Mouse (Mus musculus) limb, embryonic 13.5 days (tissue): Measurements from ENCODE around the gene 9530053A07Rik. TPM values are rescaled to one million over a fixed set of nuclear protein-coding genes. Genes with fewer than 3 reads are reported as not detected.
"Not testable (repeated sequence)": the region's sequence is repeated elsewhere in the genome, so short reads cannot be mapped to it uniquely, and the experiment has no call there.

Experiments used
- ATAC-seq: fragments of 200-750 bp; cut with Nextera tagmentation; 2 replicates; pipeline ENCODE4 v1.8.0; 2017; ENCODE audit warnings: low read depth, moderate number of reproducible peaks, moderate TSS enrichment; ENCODE audit not compliant: low FRiP score
- H3K27ac ChIP-seq: fragments of 300-500 bp; sonication (generic); 2 replicates; pipeline ENCODE4 v1.5.1; 2015; ENCODE audit warnings: inconsistent platforms, mild to moderate bottlenecking, moderate library complexity
- H3K27me3 ChIP-seq: fragments of 300-500 bp; sonication (generic); 2 replicates; pipeline ENCODE4 v1.6.1; 2015; ENCODE audit warnings: mild to moderate bottlenecking, inconsistent platforms
- H3K36me3 ChIP-seq: fragments of 300-500 bp; sonication (generic); 2 replicates; pipeline ENCODE4 v1.6.1; 2015; ENCODE audit warnings: inconsistent platforms, mild to moderate bottlenecking, moderate library complexity
- H3K4me1 ChIP-seq: fragments of 300-500 bp; sonication (generic); 2 replicates; pipeline ENCODE4 v1.6.1; 2015; ENCODE audit warnings: inconsistent platforms
- H3K4me2 ChIP-seq: fragments of 300-500 bp; sonication (generic); replicated peaks from 2 replicates; pipeline ENCODE4 v1.6.1; 2015; ENCODE audit warnings: inconsistent platforms, mild to moderate bottlenecking, moderate library complexity
- H3K4me3 ChIP-seq: fragments of 300-500 bp; sonication (generic); 2 replicates; pipeline ENCODE4 v1.5.1; 2015; ENCODE audit warnings: moderate library complexity, mild to moderate bottlenecking, inconsistent platforms
- H3K9ac ChIP-seq: fragments of 300-500 bp; sonication (generic); 2 replicates; pipeline ENCODE4 v1.6.1; 2015; ENCODE audit warnings: mild to moderate bottlenecking, inconsistent platforms
- H3K9me3 ChIP-seq: fragments of 300-500 bp; sonication (generic); 2 replicates; pipeline ENCODE4 v1.6.1; 2016; ENCODE audit warnings: inconsistent platforms
- WGBS: fragments of 180-500 bp; shearing (Covaris S2); methylation state at CpG from one replicate; pipeline ENCODE4 v1.1.7; 2015; 5-methylcytosine and 5-hydroxymethylcytosine counted together
- polyA plus RNA-seq: library from polyadenylated mRNA; unstranded; fragments of >200 nt; fragmentation: Nextera tagmentation; extraction: Ambion mirVana; gene quantifications from 2 replicates; pipeline ENCODE4 v1.2.1, GENCODE M21; 2015

9530053A07Rik gene
- polyA plus RNA-seq, 1 experiment from 2014 or later: 0.03 TPM

DNA sequence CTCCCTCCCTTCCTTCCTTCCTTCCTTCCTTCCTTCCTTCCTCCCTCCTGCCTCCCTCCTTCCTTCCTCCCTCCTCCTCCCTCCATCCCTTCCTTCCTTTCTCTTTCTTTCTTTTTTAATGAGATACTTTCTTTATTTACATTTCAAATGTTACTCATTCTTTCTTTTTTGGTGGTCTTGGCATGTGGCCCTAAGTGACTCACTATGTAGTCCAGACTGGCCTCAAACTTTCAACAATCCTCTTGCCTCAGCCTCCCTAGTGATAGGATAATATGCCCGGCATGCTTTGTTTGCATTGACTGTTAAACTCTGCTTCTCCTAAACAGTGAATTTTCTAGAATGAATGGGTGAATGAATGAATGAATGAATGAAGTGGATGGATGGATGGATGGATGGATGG lies 20.6 kb downstream of the 9530053A07Rik start:
- no peak overlapping the region for H3K9ac ChIP-seq
- H3K4me1 ChIP-seq: no peaks in the 10 kb centered on the region
- H3K9me3 ChIP-seq: 0 out of 2 replicates have a peak, but pooled peaks cover 2% of the 10 kb centered on the region
- 84% methylated on average over 1 of the region's 1 CpGs for WGBS
- H3K27me3 ChIP-seq: no peaks in the 10 kb centered on the region
- H3K36me3 ChIP-seq: no peaks in the 10 kb centered on the region
- H3K27ac ChIP-seq: no peak overlapping the region
- H3K4me2 ChIP-seq: no peak overlapping the region
- no peak for ATAC-seq
- no peak overlapping the region for H3K4me3 ChIP-seq

DNA sequence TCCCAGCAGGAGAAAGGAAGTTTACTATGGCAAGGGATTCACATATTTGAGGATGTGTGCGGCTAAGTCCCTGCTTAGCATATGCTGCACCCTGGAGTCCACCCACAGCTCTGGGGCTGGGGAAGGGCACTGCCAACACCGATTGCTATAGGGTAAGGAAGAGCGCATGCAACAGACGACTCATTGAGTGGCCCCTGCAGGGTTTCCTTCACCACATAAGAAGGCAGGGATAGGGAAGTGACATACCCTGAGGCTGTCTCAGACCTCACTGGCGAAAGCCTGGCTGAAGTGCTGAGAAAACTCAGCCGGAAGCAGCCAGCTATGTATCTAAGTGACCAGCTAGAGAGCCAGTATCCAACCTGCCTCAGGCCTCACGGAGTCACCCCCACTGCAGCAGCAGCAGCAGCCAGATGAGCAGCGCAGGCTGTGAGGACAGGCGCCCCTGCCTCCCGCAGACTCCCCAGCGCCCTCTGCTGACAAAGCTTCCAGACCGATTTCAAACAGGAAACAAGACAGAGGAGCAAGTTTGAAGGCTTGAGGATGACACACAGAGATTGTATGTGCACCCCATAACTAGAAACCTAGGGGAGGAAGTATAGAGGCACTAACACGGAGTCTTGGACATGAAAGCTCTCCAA lies 22.4 kb downstream of the 9530053A07Rik start:
- 20% methylated on average over 13 of the region's 13 CpGs for whole genome bisulfite sequencing
- Histone ChIP-seq H3K27ac (no peak overlapping the region), H3K9ac (peak overlapping the region; percentile 43; the same call in 1 of the 2 replicates), H3K36me3 (no peaks in the 10 kb centered on the region), H3K9me3 (no peaks in the 10 kb centered on the region), H3K4me1 (no peaks in the 10 kb centered on the region), H3K4me2 (no peak overlapping the region), H3K27me3 (no peaks in the 10 kb centered on the region), H3K4me3 (no peak overlapping the region)
- ATAC-seq: no peak

DNA sequence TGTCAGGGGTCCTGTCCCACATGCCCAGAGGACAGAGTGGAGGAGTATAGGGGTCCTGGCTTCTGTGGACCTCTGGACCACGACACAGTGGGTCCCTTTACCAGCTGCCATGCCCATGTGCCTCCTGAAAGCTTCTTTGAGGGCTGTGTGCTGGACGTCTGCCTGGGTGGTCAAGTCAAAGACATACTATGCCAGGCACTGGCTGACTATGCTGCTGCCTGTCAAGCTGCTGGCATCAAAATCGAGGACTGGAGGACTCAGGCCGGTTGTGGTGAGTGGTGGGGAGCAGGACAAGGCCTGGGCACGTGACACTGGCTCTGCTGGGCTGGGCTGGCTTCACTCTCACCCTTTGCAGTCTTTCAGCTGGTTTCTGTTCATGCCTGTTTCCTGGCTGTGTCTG lies 24.3 kb downstream of the 9530053A07Rik start:
- 48% methylated on average over 5 of the region's 5 CpGs for WGBS
- ATAC-seq: not testable (repeated sequence)

DNA sequence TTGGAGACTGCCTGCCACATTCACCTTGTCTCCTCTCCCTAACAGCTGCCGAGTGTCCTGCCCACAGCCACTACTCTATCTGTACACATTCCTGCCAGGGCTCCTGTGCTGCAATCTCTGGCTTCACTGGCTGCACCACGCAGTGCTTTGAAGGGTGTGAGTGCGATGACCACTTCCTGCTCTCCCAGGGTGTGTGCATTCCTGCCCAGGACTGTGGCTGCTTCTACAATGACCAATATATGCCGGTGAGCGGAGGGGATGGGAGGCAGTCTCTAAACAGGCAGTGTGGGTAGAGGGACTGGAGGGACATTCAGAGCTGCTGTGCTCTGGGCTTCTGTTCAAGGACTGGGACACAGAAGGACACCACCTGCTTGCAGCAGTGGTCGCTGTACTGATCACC lies 30.0 kb downstream of the 9530053A07Rik start:
- 45% methylated on average over 6 of the region's 6 CpGs for WGBS
- H3K4me3 ChIP-seq: no peak overlapping the region
- no peaks in the 10 kb centered on the region for H3K4me1 ChIP-seq
- no peak overlapping the region for H3K9ac ChIP-seq
- ATAC-seq: no peak
- H3K27me3 ChIP-seq: no peaks in the 10 kb centered on the region
- H3K4me2 ChIP-seq: no peak overlapping the region
- no peaks in the 10 kb centered on the region for H3K36me3 ChIP-seq
- no peaks in the 10 kb centered on the region for H3K9me3 ChIP-seq
- no peak overlapping the region for H3K27ac ChIP-seq

More for the DNA sequence above, 24.3 kb downstream of the 9530053A07Rik start:
- H3K27ac ChIP-seq, H3K9me3 ChIP-seq, H3K4me2 ChIP-seq, H3K36me3 ChIP-seq, H3K4me3 ChIP-seq, H3K27me3 ChIP-seq, H3K9ac ChIP-seq, H3K4me1 ChIP-seq: not testable (repeated sequence)

DNA sequence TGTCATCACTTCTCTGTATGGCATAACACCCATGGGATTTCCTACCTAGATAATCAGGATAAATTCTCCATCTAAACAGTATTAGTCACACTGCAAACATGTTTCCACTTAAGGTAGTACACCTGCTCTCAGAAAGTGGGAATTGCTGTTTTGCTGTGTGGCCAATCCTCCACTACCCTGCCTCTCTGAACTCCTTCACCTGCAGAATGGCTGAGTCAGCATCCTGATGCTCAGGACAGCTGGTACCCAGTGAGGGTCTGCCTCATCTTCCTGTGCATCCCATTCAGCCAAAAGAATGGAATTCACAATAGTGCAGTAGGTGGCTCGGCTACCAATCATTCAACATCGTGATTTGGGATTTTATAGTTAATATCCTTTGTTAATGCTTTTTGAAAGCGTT lies 30.6 kb downstream of the 9530053A07Rik start:
- Histone ChIP-seq H3K36me3 (no peaks in the 10 kb centered on the region), H3K4me3 (no peak overlapping the region), H3K9me3 (no peaks in the 10 kb centered on the region), H3K27me3 (no peaks in the 10 kb centered on the region), H3K9ac (no peak overlapping the region), H3K27ac (no peak overlapping the region), H3K4me1 (no peaks in the 10 kb centered on the region), H3K4me2 (no peak overlapping the region)
- WGBS: 91% methylated on average over 3 of the region's 3 CpGs
- no peak for ATAC-seq

DNA sequence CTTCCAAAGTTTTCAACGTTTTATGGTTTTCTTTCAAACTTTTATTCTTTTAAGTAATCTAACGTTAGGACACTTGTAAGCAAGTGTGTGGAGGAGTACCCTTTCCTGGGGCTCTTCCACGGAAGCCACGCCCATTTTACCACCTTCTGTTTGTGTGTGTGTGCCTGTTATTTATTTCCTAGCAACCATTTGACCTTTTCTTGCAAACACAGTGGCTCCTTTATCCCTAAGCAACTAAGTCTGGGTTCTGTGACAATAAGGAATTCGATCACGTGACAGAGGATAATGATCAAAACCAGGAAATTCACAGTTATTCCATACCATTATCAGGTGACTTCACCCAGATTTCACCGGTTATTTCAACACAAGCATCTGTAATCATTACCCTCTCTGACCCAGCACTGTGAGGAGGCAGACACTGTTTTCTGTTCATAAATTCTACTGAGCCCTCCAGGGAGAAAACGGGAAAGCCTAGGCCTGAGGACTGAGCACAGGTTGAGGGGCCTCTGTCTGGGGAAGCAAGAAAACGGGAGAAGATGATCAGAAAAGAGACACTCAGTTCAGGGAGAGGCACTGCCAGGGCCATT lies 32.0 kb downstream of the 9530053A07Rik start:
- no peaks in the 10 kb centered on the region for H3K27me3 ChIP-seq
- no peak for ATAC-seq
- peaks cover 7% of the 10 kb centered on the region; the same call in 1 of the 2 replicates for H3K9me3 ChIP-seq
- WGBS: 50% methylated on average over 9 of the region's 9 CpGs
- H3K36me3 ChIP-seq: no peaks in the 10 kb centered on the region
- H3K4me1 ChIP-seq: no peaks in the 10 kb centered on the region
- H3K27ac ChIP-seq: no peak overlapping the region
- H3K9ac ChIP-seq: no peak overlapping the region
- H3K4me3 ChIP-seq: no peak overlapping the region
- H3K4me2 ChIP-seq: no peak overlapping the region

DNA sequence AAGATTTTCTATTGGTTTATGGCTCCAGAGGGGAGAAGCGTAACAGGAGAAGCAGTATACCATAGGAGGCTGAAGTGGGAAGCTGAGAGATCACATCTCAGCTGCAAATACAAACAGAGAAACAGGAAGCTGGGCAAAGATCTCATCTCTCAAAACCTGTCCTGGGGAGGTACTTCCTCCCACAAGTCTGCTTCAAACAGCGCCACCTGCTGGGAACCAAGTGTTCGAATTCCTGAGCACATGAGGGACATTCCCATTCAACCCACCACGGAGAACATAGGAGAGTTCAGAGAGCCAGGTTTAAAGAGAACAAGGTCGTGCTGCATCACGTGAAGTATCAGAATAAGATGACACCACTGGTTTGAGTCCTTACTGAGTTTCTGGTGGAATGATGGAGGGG lies 36.1 kb downstream of the 9530053A07Rik start:
- H3K9ac ChIP-seq: no peak overlapping the region
- WGBS: 76% methylated on average over 6 of the region's 6 CpGs
- ATAC-seq: no peak

DNA sequence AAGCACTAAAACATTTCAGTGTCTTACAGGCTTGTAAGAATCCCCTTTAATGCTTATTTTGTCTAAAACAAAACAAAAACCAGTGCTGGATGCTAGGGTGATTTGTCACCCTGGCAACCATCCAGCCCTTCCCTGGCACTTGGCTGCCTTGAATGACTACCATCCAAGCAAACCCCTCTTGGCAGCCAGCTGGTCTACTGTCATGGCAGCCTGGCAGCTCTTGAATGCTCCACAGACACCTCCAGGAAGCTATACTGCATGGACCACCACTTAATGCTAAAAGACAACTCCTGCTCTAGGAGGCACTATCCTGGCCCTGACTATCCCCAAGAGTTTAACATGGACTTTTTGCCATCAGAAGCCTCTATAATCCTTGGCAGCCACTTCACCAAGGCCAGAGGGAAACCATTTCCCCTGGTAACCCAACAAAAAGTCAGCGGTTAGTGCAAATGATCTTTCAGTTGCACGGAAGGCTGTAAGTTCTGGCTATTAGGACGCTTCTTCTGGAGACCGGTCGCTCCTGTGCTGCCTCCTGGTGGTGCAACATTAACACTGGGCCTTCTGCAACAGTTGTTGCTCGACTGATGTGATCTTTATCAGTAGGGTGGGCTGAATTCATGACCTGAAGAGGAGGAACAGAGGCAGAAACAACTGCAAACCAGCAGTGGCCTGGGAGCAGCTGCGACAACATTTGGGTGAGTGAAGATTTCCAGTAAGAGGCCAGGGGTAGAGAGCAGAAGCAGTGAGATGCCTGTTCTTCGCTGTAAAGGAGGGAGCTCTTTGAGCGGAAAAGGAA lies 39.3 kb downstream of the 9530053A07Rik start:
- Histone ChIP-seq H3K27ac (peak overlapping the region; percentile 72; the same call in 1 of the 2 replicates), H3K9me3 (peaks cover 7% of the 10 kb centered on the region; the same call in 1 of the 2 replicates), H3K36me3 (no peaks in the 10 kb centered on the region), H3K27me3 (no peaks in the 10 kb centered on the region), H3K4me2 (peak overlapping the region; percentile 92), H3K9ac (peak overlapping the region; percentile 88), H3K4me3 (peak overlapping the region; percentile 90), H3K4me1 (peaks cover 26% of the 10 kb centered on the region)
- WGBS: 8% methylated on average over 9 of the region's 9 CpGs
- ATAC-seq: 0 out of 2 replicates have a peak, but pooled peaks have one; percentile 14

More for the DNA sequence above, 36.1 kb downstream of the 9530053A07Rik start:
- H3K36me3 ChIP-seq: no peaks in the 10 kb centered on the region
- no peak overlapping the region for H3K27ac ChIP-seq
- H3K9me3 ChIP-seq: peaks cover 7% of the 10 kb centered on the region; the same call in 1 of the 2 replicates
- H3K4me3 ChIP-seq: no peak overlapping the region
- no peaks in the 10 kb centered on the region for H3K27me3 ChIP-seq
- no peak overlapping the region for H3K4me2 ChIP-seq
- H3K4me1 ChIP-seq: peaks cover 13% of the 10 kb centered on the region

DNA sequence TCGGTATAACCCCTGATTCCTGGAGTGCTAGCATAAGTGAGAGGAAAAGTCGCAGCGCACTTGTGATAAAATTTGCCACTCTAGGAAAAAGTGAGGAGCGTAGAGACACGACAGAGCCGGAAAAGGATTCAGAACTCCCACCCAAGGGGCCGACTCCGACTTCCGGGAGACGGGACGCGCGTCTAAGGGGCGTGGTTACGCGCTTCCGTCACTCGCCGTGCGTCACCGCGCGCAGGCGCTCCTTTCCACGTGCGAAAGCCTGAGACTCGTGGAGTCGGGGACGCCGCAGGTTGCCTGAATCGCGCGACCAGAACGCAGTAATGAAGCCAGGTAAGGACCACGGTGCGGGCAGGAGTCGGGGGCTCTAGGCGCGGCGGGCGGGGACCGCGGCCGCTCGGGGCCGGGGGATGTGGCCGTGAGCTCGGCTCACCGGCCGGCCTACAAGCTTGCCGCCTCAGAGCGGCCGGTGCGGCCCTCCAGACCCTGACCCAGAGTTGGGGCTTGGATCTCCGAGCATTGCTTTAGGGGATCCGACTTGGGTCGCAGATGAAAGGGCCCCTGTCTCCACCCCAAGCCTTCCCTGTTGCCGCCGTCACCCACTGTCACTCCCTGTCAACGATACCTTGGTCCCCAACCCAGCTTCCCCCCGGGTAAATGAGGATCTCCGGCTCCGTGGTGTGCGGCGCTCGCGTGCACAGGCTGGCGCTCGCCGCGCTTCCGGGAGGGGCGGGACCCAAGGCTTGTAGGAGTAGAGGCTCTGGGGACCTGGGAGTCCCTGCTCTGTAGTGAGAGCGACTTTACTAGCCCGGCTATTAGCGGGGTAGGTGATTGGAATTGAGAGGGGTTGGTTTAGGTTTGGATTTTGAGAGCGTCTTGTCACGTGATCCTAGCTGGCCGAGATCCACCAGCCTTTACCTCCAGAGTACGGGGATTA lies 40.5 kb downstream of the 9530053A07Rik start, which contains the start of gene Fbl:
Fbl (plus strand) TSS at position 222 of the 934 bp plus-strand sequence.
- WGBS: under 1% methylated on average over 66 of the region's 80 CpGs
- peak within 1 kb of the TSS; percentile 92 for H3K4me2 ChIP-seq
- H3K9me3 ChIP-seq: peaks cover 7% of the 10 kb centered on the region; the same call in 1 of the 2 replicates
- peak; percentile 90 for ATAC-seq
- H3K27me3 ChIP-seq: no peaks in the 10 kb centered on the region
- peaks cover 1% of the 10 kb centered on the region; the same call in 1 of the 2 replicates for H3K36me3 ChIP-seq
- H3K9ac ChIP-seq: peak within 1 kb of the TSS; percentile 88
- H3K4me3 ChIP-seq: peak within 1 kb of the TSS; percentile 90
- H3K27ac ChIP-seq: peak within 1 kb of the TSS; percentile 84
- peaks cover 26% of the 10 kb centered on the region for H3K4me1 ChIP-seq

DNA sequence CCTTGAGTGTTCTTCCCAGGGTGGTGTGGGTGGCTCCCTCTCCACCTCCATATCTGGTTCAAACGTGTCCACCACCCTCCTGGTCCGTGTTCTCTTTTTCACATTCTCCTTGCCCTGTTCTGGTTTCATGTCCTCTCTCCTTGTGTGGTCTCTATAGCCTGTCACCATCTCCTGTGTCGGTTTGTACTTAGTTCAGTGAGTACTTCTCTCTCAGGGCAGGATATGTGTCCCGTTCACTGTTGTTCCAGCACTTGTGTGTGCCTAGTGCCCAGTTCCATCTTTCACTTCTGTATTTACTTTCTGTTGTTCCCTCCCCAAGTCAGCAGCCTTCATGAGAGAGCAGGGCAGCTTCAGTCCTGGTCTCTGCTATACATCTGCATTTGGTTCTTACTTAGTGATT lies 46.1 kb downstream of the 9530053A07Rik start:
- Histone ChIP-seq H3K9me3 (no peaks in the 10 kb centered on the region), H3K4me3 (no peak overlapping the region), H3K4me2 (no peak overlapping the region), H3K27ac (no peak overlapping the region), H3K36me3 (peaks cover 43% of the 10 kb centered on the region), H3K27me3 (no peaks in the 10 kb centered on the region), H3K9ac (no peak overlapping the region), H3K4me1 (peaks cover 14% of the 10 kb centered on the region)
- WGBS: 91% methylated on average over 4 of the region's 4 CpGs
- ATAC-seq: no peak

DNA sequence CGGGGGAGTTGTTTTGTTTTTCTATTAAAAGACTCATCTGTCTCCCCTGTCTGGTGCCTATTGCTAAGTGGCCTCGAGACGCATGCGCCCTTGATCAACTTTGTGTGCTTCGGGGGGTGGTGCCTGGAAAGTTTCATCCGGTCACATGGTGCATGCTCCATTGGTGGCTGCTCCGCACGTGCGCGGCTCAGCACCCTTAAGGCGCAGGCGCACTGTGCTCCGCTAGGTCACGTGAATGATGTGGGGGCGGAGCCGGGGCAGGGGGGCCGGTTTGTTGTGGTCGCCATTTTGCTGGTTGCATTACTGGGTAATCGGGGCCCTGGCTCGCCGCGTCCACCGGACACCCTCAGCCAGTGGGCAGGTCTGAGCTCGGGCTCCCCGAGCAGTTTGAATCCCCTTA lies 50.0 kb downstream of the 9530053A07Rik start, which contains the start of gene Dyrk1b:
Dyrk1b (plus strand) TSS at position 242 of the 400 bp plus-strand sequence.
- Histone ChIP-seq H3K27ac (peak within 1 kb of the TSS; percentile 89), H3K36me3 (peaks cover 74% of the 10 kb centered on the region), H3K27me3 (no peaks in the 10 kb centered on the region), H3K4me2 (peak within 1 kb of the TSS; percentile 78), H3K4me1 (peaks cover 12% of the 10 kb centered on the region), H3K4me3 (peak within 1 kb of the TSS; percentile 98), H3K9me3 (no peaks in the 10 kb centered on the region), H3K9ac (peak within 1 kb of the TSS; percentile 89)
- ATAC-seq: peak; percentile 92
- WGBS: under 1% methylated on average over 25 of the region's 25 CpGs
